Mouse (Mus musculus) G1E-ER4 (cell line): ENCODE measurements around the gene Taf1. TPM values are rescaled to one million over a fixed set of nuclear protein-coding genes. Genes with fewer than 3 reads are reported as not detected.

Experiments used
- GATA1 ChIP-seq: IDR thresholded peaks from one replicate; pipeline ENCODE4 v1.8.0; 2012; ENCODE audit warnings: low read length, inconsistent platforms
- polyA plus RNA-seq: library from polyadenylated mRNA; stranded (reverse); fragments of >175 nt; gene quantifications from 2 replicates; pipeline ENCODE4 v1.2.3, GENCODE M21; 2012

Gene Taf1
- polyA plus RNA-seq, 1 experiment: 3.5 TPM

- no peak for TF ChIP-seq GATA1
Measured at GRCm38 (mm10) chrX:101640194-101641160, 107.9 kb downstream of the Taf1 start.

GRCm38 (mm10) chrX:101641161-101641530 is 108.6 kb downstream of the Taf1 start:
- no peak for TF ChIP-seq GATA1

- TF ChIP-seq GATA1: no peak
Measured at GRCm38 (mm10) chrX:101642091-101642490, 109.6 kb downstream of the Taf1 start.

GRCm38 (mm10) chrX:101645286-101645685 is 112.8 kb downstream of the Taf1 start:
- no peak for TF ChIP-seq GATA1

- TF ChIP-seq GATA1: no peak
Measured at GRCm38 (mm10) chrX:101646621-101647020, 114.1 kb downstream of the Taf1 start.

Other genes with a start within 250 kb of the Taf1 start
- 0.09 TPM in 1 of 2 replicates, not detected in the other for gene Nlgn3, start 233.6 kb upstream of the Taf1 start, polyA plus RNA-seq
- gene Gjb1, start 156.4 kb upstream of the Taf1 start, polyA plus RNA-seq: not detected in 2 replicates
- gene Zmym3, start 111.9 kb upstream of the Taf1 start, polyA plus RNA-seq: 36.4 and 38.0 TPM in 2 replicates
- 33.9 and 78.3 TPM in 2 replicates for gene Nono, start 103.4 kb upstream of the Taf1 start, polyA plus RNA-seq
- gene Itgb1bp2, start 83.6 kb upstream of the Taf1 start, polyA plus RNA-seq: 0.14 TPM in 1 of 2 replicates, not detected in the other
- 1.8 and 3.2 TPM in 2 replicates for gene Ogt, start 107.3 kb downstream of the Taf1 start, polyA plus RNA-seq
- not detected in 2 replicates for gene Cxcr3, start 201.5 kb downstream of the Taf1 start, polyA plus RNA-seq